Mouse (Mus musculus) embryonic fibroblast, embryonic 13.5 days (primary cell): Measurements from ENCODE around the gene Ints11.

ENCODE experiments used
- CTCF ChIP-seq: IDR thresholded peaks from 2 replicates; pipeline ENCODE4 v1.5.1; 2011; ENCODE audit warnings: mild to moderate bottlenecking, control low read depth, low read length, moderate library complexity, borderline replicate concordance; ENCODE audit not compliant: insufficient read depth
- POLR2A ChIP-seq: IDR thresholded peaks from 2 replicates; pipeline ENCODE4 v1.6.1; 2011; ENCODE audit warnings: low read depth, mild to moderate bottlenecking, control low read depth, low read length, moderate library complexity

DNA sequence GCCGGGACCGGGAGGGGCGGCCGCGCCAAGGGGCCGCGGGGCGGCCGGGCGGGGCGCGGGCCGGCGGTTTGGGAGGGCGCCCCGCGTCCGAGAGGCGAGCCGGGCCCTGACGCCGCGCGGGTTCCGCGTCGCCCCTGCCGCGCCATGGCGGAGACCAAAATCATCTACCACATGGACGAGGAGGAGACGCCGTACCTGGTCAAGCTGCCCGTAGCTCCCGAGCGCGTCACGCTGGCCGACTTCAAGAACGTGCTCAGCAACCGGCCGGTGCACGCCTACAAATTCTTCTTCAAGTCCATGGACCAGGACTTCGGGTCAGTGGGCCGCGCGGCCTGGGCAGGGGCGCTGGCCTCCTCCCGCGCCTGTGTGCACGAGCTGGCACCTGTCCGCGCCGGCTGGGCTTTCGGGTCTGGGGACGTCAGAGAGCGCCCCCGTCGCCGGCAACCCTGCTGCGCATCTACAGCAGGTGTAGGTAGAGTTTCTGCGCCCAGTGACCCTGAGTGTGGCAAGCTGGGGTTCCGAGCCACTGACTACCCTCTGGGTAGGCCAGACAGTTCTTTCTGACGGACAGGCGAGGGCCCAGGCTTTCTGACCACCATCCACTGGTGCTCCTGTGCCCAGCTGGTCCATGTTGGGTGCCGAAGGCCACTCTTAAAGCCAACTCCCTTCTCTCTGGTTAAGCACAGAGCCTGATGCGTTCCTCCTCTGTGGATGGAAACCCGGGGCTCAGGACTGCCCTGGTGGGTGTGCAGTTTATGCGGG lies 21.6 kb upstream of the Ints11 start:
- TF ChIP-seq POLR2A (no peak), CTCF (no peak)
